In genomic region chr14:121145698-121146097, GRCm38 (mm10) we compare ENCODE assay signal across 9 mouse cellular contexts.
DNase-seq lines count a peak whose midpoint lies in the region; ATAC-seq lines count a peak whose summit lies in the region.
"Had no signal": no experiment of that assay in that cellular context is flagged by ENCODE, and none has a peak within 500 bp of the region (broad histone marks: within the 10 kb centered on the region; RNA-seq: fewer than 3 reads in every experiment).

No protein-coding gene starts in this region.

- no peak for ATAC-seq in heart, embryonic 14.5 days (ENCODE audit: insufficient number of reproducible peaks, insufficient read depth, low FRiP score, low read depth)
- ATAC-seq in heart, embryonic 15.5 days (replicated peaks; ENCODE audit: insufficient number of reproducible peaks, insufficient read depth, low FRiP score, low read depth) = no peak
- peak; percentile 64 for ATAC-seq in liver, embryonic 15.5 days (ENCODE audit: insufficient read depth)
- no peak for ATAC-seq in frontal cortex, adult (ENCODE audit: low TSS enrichment)
- no peak for ATAC-seq in midbrain, embryonic 16.5 days
- ATAC-seq: midbrain, embryonic 15.5 days had no signal

- H3K27ac ChIP-seq in heart, embryonic 14.5 days (replicated peaks in 1 of 2; ENCODE audit: control insufficient read depth in 1 of 2, insufficient read depth in 1 of 2, low read depth in 2 of 2, low read length in 2 of 2) = peak overlapping the region in 1 of 2 experiments; percentile 29; a peak in 1 of 4 replicates
- no peak overlapping the region for H3K27ac ChIP-seq in heart, embryonic 15.5 days
- peak overlapping the region; percentile 76 for H3K27ac ChIP-seq in liver, embryonic 15.5 days (replicated peaks)
- no peak overlapping the region for H3K27ac ChIP-seq in midbrain, embryonic 16.5 days (ENCODE audit: low read length)
- H3K27ac ChIP-seq: midbrain, embryonic 15.5 days had no signal

- 31% methylated on average over 10 of the region's 10 CpGs for WGBS in heart, embryonic 14.5 days
- 14% methylated on average over 10 of the region's 10 CpGs for WGBS in heart, embryonic 15.5 days
- WGBS in liver, embryonic 15.5 days (ENCODE audit: insufficient replicate concordance) = 28% methylated on average over 10 of the region's 10 CpGs
- 28% methylated on average over 10 of the region's 10 CpGs for WGBS in midbrain, embryonic 16.5 days

- H3K4me2 ChIP-seq in heart, embryonic 14.5 days (ENCODE audit: low read length) = peak overlapping the region; percentile 41
- H3K4me2 ChIP-seq in heart, embryonic 15.5 days = peak overlapping the region; percentile 32
- peak overlapping the region; percentile 42 for H3K4me2 ChIP-seq in liver, embryonic 15.5 days
- no peak overlapping the region for H3K4me2 ChIP-seq in midbrain, embryonic 16.5 days (ENCODE audit: low read length)
- H3K4me2 ChIP-seq: midbrain, embryonic 15.5 days had no signal

- no peaks in the 10 kb centered on the region for H3K36me3 ChIP-seq in heart, embryonic 14.5 days (ENCODE audit: control insufficient read depth, insufficient read depth, low read length)
- H3K36me3 ChIP-seq in heart, embryonic 15.5 days = no peaks in the 10 kb centered on the region
- no peaks in the 10 kb centered on the region for H3K36me3 ChIP-seq in liver, embryonic 15.5 days (replicated peaks)
- H3K36me3 ChIP-seq in midbrain, embryonic 16.5 days (ENCODE audit: control insufficient read depth, insufficient read depth, low read length) = no peaks in the 10 kb centered on the region
- H3K36me3 ChIP-seq: midbrain, embryonic 15.5 days had no signal

- no peak overlapping the region for H3K4me3 ChIP-seq in heart, embryonic 14.5 days (ENCODE audit: control insufficient read depth in 1 of 2, insufficient read depth in 1 of 2, low read depth in 1 of 2, low read length in 2 of 2)
- no peak overlapping the region for H3K4me3 ChIP-seq in heart, embryonic 15.5 days
- H3K4me3 ChIP-seq in liver, embryonic 15.5 days (replicated peaks) = peak overlapping the region; percentile 27
- H3K4me3 ChIP-seq in midbrain, embryonic 16.5 days (ENCODE audit: low read depth, low read length) = no peak overlapping the region
- H3K4me3 ChIP-seq: midbrain, embryonic 15.5 days had no signal

- no peaks in the 10 kb centered on the region for H3K27me3 ChIP-seq in heart, embryonic 14.5 days (ENCODE audit: control insufficient read depth, insufficient read depth, low read length)
- H3K27me3 ChIP-seq in heart, embryonic 15.5 days = no peaks in the 10 kb centered on the region
- H3K27me3 ChIP-seq in liver, embryonic 15.5 days = no peaks in the 10 kb centered on the region
- H3K27me3 ChIP-seq in midbrain, embryonic 16.5 days (ENCODE audit: control insufficient read depth, insufficient read depth, low read depth, low read length) = no peaks in the 10 kb centered on the region
- H3K27me3 ChIP-seq: midbrain, embryonic 15.5 days had no signal

- DNase-seq in heart, adult 11 months = no peak
- peak; percentile 90 to 92 for DNase-seq in kidney, adult 8-10 months
- no peak for DNase-seq in left cerebral cortex, postnatal 4 days

- intact Hi-C loops in left cerebral cortex, postnatal 4 days (cut with DNase I) = no loop called here

- H3K9me3 ChIP-seq in heart, embryonic 14.5 days (ENCODE audit: control insufficient read depth, low read length) = no peaks in the 10 kb centered on the region
- no peaks in the 10 kb centered on the region for H3K9me3 ChIP-seq in heart, embryonic 15.5 days (replicated peaks)
- H3K9me3 ChIP-seq in liver, embryonic 15.5 days (replicated peaks) = no peaks in the 10 kb centered on the region
- no peaks in the 10 kb centered on the region for H3K9me3 ChIP-seq in midbrain, embryonic 16.5 days (replicated peaks; ENCODE audit: control insufficient read depth, low read length, poor library complexity, severe bottlenecking)
- H3K9me3 ChIP-seq: midbrain, embryonic 15.5 days had no signal

- peaks cover 27 to 47% of the 10 kb centered on the region in 2 experiments for H3K4me1 ChIP-seq in heart, embryonic 14.5 days (ENCODE audit: control insufficient read depth in 2 of 2, insufficient read depth in 2 of 2, low read length in 2 of 2)
- peaks cover 39% of the 10 kb centered on the region for H3K4me1 ChIP-seq in heart, embryonic 15.5 days (replicated peaks)
- H3K4me1 ChIP-seq in liver, embryonic 15.5 days (replicated peaks) = peaks cover 27% of the 10 kb centered on the region; the same call in 1 of the 2 replicates
- H3K4me1 ChIP-seq in midbrain, embryonic 16.5 days (ENCODE audit: control insufficient read depth, insufficient read depth, low read length) = peaks cover 23% of the 10 kb centered on the region

- peak overlapping the region; percentile 10; the same call in 1 of the 2 replicates for H3K9ac ChIP-seq in heart, embryonic 14.5 days (ENCODE audit: low read length)
- no peak overlapping the region for H3K9ac ChIP-seq in heart, embryonic 15.5 days
- H3K9ac ChIP-seq in liver, embryonic 15.5 days = no peak overlapping the region
- no peak overlapping the region for H3K9ac ChIP-seq in midbrain, embryonic 16.5 days (ENCODE audit: low read depth, low read length)
- H3K9ac ChIP-seq: midbrain, embryonic 15.5 days had no signal

Comparison
In these comparisons a context has a peak if more than half of its experiments do, and no peak if none do; other contexts are left out.
1. DNase-seq: peak in kidney, adult 8-10 months (2 of 2); none in heart, adult 11 months (single experiment) and left cerebral cortex, postnatal 4 days (single experiment).